Mouse (Mus musculus): Measurements from ENCODE around the gene Slc30a10. TPM values are rescaled to one million over a fixed set of nuclear protein-coding genes. Genes with fewer than 3 reads are reported as not detected.

The Slc30a10 gene
- total RNA-seq (2015; ENCODE audit: low replicate concordance): 4.0 TPM in 2 replicates
- 3.8 and 4.7 TPM in 2 replicates for total RNA-seq (2017; ENCODE audit: low replicate concordance)

DNA sequence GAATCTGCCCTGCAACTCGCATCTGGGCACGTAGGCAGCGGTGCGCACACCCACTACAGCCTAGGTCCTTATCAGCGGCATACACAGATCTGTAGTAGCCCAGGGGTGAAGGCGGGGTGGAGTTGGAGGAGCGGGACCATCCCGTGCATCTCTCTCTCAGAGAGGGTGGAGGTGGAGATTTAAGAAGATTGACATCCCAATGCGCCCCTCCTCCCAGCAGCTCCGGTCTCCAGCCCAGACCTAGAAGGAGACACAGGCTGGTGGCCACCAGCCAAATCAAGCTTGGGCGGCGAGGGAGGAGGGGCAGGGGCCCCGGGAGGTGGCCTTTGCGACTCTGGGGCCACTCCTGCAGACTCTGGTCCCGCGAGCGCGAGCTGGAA, at the start of gene Slc30a10:
TSS of gene Slc30a10 (plus strand) at position 274 of the 380 bp plus-strand sequence.
- peak; percentile 92 for ATAC-seq (replicated peaks; ENCODE audit: low FRiP score, poor library complexity, severe bottlenecking)

DNA sequence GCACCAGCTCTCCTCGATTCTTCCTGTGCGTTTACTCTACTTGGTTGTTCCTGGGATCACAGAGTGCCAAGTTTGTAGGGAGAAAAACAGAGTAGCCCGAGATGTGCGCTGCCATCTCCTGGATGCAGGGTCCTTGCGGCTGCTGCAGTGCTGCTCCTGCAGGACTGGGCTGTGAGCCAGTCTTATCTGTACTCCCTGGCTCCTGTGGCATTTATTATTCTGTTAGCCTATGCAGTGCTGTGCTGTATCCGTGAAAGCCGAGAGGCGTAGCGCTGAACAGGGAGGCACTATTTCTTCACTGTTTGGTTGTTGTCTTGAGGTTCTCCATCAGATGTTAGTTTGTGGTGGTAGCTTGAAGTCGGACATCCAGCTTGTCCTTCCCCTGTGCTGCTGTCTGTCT, 48.7 kb upstream of the Slc30a10 start:
- ATAC-seq (replicated peaks; ENCODE audit: low FRiP score, poor library complexity, severe bottlenecking): no peak

DNA sequence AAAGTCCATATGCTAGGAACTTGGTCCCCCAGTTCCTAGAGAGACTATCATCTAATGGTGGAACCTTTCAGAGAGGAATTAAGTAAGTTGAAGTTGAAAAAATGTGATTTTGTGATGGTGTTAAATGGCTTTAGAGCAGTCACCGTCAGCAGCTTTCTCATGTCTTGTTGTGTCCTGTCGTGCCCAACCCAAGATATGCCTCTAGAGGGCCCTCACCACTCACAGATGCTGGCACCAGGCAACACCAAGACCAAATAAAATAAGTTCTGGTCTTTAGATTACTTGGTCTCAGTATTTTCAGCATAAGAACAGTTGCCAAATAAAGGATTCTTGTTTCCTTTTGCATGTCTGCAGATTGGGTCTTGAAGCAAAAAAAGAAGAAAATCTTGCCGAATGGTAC, 44.8 kb upstream of the Slc30a10 start:
- 0 out of 2 replicates have a peak, but pooled peaks have one; percentile 69 for ATAC-seq (replicated peaks; ENCODE audit: low FRiP score, poor library complexity, severe bottlenecking)

- no peak for ATAC-seq (replicated peaks; ENCODE audit: low FRiP score, poor library complexity, severe bottlenecking)
Observed at GRCm38 (mm10) chr1:185418011-185418410, 36.6 kb upstream of the Slc30a10 start.

- ATAC-seq (replicated peaks; ENCODE audit: low FRiP score, poor library complexity, severe bottlenecking): no peak
Observed at GRCm38 (mm10) chr1:185419805-185420204, 34.8 kb upstream of the Slc30a10 start.

DNA sequence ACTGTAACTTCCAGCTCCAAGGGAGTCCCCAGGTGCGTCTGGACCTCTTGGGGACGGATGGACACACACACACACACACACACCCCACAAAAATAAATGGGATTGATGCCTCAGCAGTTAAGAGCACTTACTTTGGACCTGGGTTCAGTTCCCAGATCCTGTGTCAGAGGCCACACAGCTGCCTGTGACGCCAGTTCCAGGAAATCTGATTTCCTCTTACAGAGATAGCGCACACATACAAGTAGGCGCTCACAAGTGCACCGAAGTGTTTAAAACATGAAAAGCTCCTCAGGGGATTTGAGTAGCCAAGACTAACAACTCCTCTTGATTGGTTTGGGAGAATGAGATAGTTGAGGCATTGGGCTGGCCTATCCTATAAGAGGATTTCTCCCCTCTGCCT, 33.9 kb upstream of the Slc30a10 start:
- ATAC-seq (replicated peaks; ENCODE audit: low FRiP score, poor library complexity, severe bottlenecking): no peak

DNA sequence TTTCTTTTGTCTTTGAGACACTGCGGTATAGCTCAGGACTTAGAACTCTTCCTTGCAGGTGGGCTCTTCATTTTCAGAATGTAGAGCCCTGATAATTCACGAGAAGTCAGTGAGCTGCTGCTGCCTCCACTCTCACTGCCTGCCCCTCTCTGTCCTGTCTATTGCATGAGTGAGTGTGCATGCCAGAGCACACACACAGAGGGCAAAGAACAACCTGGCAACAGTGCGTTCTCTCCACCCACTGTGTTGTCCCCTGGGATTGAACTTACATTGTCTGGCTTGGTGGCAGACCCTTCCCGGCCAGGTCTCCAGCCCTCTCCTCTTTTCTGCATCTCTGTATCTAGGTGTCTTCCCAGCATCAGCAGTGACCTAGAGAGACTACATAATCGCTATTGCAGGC, 28.1 kb upstream of the Slc30a10 start:
- no peak for ATAC-seq (replicated peaks; ENCODE audit: low FRiP score, poor library complexity, severe bottlenecking)

GRCm38 (mm10) chr1:185430488-185430887, 24.2 kb upstream of the Slc30a10 start:
- no peak for ATAC-seq (replicated peaks; ENCODE audit: low FRiP score, poor library complexity, severe bottlenecking)

DNA sequence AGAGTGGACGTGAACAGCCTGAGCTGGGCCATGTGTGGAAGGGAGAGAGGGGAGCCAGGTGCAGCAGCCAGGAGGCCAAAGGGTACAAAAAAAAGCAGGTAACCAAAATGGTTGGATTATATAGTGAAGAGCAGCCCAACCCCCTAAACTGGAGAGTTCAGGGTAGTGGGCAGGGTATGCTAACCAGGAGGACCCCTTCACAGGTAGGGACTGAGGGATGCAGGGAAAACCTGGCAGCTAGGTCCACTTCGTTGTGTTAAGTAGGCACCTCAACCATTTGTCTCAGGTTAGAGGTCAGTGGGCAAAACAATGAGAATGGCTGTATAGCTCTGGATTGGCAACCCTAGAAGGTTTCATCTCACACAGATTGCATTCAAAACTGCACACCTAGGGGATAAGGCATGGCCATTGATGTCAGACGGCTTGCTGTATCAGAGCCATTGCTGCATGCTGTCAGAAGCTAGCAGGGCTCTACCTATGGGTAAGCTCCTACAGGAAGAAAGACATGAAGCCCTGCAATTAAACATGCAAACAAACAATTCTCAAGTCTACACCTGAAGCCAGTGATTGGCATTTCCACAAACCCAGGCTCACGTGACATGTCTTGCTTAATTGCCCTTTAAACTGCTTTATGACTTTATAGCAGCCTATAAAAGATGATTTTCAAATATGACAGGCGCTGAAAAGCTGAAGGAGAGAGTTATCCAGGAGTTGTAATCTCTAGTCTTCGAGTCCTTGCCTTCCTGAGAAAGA, 23.2 kb upstream of the Slc30a10 start:
- ATAC-seq (replicated peaks; ENCODE audit: low FRiP score, poor library complexity, severe bottlenecking): no peak

DNA sequence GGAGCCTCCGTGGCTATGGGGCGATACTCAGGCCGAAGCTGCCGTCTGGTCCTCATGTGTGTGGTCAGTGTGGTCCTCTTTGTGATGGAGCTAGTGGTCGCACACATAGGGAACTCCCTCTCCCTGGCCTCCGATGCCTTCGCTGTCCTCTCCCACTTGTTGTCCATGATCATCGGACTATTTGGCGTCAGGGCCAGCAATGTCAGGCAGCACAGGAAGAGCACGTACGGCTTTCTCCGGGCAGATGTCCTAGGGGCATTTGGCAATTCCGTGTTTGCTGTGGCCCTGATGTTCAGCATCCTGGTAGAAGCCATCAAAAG, 22.7 kb upstream of the Slc30a10 start:
- no peak for ATAC-seq (replicated peaks; ENCODE audit: low FRiP score, poor library complexity, severe bottlenecking)

- peak; percentile 56; the same call in 1 of the 2 replicates for ATAC-seq (replicated peaks; ENCODE audit: low FRiP score, poor library complexity, severe bottlenecking)
Observed at GRCm38 (mm10) chr1:185433112-185433511, 21.5 kb upstream of the Slc30a10 start.

DNA sequence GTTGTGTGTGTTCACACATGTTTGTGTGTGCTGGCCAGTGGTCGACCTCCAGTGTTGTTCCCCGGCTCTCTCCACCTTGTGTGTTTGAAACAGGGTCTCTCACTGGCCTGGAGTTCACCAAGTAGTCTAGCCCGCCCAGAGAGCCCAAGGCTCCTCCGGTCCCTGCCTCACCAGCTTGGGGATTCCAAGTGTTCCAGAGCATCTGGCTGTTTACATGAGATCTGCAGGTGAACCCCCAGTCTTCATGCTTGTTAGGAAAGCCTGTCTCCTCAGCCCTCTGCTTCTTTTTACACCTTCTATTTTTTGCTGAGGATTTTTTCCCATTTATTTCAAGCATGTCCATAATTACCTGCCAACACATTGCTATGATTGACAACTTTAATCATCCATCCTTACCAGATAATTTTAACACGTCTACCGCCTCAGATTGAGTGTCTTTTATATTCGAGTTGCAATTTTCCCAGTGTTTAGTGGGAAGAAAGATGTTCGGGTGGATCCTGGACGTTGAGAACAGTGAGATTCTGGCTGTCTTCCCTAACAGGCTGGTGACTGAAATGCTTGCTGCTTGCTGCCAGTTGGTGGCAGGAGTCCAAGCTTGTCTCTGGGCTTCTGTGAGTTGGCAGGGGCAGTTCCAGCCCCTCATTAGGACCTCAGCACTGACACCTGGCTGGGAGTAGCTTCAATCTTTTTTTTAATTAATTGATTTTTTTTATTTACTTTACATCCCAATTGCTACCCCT, 15.6 kb upstream of the Slc30a10 start:
- no peak for ATAC-seq (replicated peaks; ENCODE audit: low FRiP score, poor library complexity, severe bottlenecking)

DNA sequence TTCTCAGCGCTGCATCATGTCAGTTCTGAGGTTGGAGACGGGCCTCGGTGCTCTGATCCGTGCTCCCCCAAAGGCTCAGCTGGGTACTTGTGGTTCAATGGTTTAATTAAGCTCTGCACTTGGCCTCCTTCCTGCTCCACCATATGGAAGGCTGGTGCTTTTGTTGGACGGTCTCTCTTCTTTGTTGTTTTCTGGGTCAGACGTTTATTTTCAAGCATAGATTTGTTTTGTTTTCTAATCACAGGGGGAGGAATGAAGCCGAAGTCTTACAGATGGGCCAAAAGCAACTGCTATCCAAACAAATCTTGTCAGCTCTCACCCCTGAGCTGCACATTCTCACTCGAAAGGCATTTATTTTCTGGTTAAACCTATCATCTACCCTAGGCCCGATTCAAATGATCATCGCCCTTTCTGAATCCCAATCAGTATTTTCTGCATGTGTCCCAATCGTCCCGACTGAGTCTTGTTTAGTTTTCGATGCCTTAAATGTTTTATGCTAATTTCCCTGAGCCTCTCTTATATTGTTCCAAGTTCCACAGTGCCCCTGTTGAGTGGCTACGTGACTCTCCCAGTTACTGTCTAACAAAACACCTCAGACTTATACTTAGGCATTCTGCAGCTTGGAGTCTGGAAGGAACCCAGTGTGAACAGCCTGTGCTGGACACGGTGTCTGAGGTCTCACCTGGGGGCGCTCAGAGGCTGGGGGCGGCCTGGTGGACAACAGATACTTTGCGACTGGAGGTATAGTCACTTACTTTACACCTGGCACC, 12.8 kb upstream of the Slc30a10 start:
- ATAC-seq (replicated peaks; ENCODE audit: low FRiP score, poor library complexity, severe bottlenecking): no peak

DNA sequence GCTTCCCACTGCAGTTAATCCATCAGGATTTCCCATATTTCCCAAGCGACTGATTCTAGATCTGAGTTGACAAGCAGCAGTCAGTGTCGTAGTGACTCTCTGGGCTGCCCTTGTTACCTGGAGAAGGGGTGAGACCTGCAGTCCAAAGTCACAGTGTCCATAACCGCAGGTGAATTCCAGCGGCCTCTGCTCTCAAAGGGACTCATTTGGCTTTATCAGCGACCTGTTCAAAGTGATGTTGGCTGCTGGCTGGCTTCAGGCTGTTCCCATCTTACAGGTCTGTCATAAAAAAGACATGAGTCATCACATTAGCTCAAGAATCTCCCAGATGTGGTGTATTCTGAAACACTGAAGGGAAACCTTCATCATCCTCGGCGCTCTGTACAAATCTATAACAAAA, 5.7 kb upstream of the Slc30a10 start:
- no peak for ATAC-seq (replicated peaks; ENCODE audit: low FRiP score, poor library complexity, severe bottlenecking)

DNA sequence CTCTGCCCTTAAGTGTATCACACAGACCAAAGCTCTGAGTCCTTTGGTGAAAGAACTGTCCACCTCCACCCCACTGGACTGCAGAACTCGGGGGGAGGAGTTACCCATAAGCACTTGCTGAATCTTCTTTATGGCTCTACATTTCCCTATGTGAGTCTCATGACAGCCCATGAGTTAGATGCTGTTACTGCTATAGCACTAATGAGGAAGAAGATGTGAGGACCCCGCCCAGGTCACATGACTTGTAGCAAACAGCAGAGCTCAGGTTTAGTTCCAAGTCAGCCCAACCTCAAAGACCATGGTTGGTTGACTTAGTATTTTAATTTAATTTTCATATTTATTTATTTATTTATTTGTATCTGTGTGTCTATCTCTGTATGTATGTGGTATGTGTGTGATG, 4.9 kb upstream of the Slc30a10 start:
- no peak for ATAC-seq (replicated peaks; ENCODE audit: low FRiP score, poor library complexity, severe bottlenecking)

DNA sequence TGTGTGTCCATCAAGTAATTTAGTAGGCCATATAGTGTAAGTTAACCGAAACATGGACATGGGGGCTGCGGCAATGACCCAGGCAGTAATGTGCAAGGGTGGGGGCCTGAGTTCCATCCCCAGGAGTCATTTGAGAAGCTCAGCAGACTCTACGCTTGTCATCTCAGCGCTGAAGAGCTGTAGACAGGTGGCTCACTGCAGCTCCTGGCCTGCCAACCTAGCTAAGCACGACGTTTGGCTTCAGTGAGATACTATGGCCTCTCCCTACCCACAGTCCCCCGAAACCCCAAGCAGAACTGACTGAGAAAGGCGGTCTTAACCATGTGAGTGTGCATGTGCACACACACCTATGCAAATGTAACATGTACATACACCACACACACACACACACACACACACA, 3.6 kb upstream of the Slc30a10 start:
- no peak for ATAC-seq (replicated peaks; ENCODE audit: low FRiP score, poor library complexity, severe bottlenecking)

GRCm38 (mm10) chr1:185451495-185451894, 3.2 kb upstream of the Slc30a10 start:
- no peak for ATAC-seq (replicated peaks; ENCODE audit: low FRiP score, poor library complexity, severe bottlenecking)

GRCm38 (mm10) chr1:185452461-185452860, 2.2 kb upstream of the Slc30a10 start:
- ATAC-seq (replicated peaks; ENCODE audit: low FRiP score, poor library complexity, severe bottlenecking): no peak

GRCm38 (mm10) chr1:185454144-185454543, 504 bp upstream of the Slc30a10 start:
- ATAC-seq (replicated peaks; ENCODE audit: low FRiP score, poor library complexity, severe bottlenecking): peak; percentile 6; the same call in 1 of the 2 replicates

- peak; percentile 33 for ATAC-seq (replicated peaks; ENCODE audit: low FRiP score, poor library complexity, severe bottlenecking)
Observed at GRCm38 (mm10) chr1:185454955-185455701, 480 bp downstream of the Slc30a10 start.

Data from erythroblast, adult 5-6 weeks (primary cell).